ENCODE assay signal across 21 mouse cellular contexts in genomic region chr14:46839326-46839725, GRCm38 (mm10).
"Had no signal": no experiment of that assay in that cellular context is flagged by ENCODE, and none has a peak within 500 bp of the region (broad histone marks: within the 10 kb centered on the region; RNA-seq: fewer than 3 reads in every experiment).

No protein-coding gene starts in this region.

- H3K4me2 ChIP-seq: limb, embryonic 13.5 days; liver, embryonic 12.5 days; liver, embryonic 15.5 days; midbrain, embryonic 13.5 days; neural tube, embryonic 13.5 days; stomach, embryonic 15.5 days had no signal

- H3K4me1 ChIP-seq: limb, embryonic 10.5 days; limb, embryonic 13.5 days; midbrain, embryonic 13.5 days; neural tube, embryonic 13.5 days had no signal

- H3K27me3 ChIP-seq: limb, embryonic 13.5 days; liver, embryonic 12.5 days; liver, embryonic 15.5 days; midbrain, embryonic 13.5 days; neural tube, embryonic 13.5 days; stomach, embryonic 15.5 days had no signal

- DNase-seq: kidney, adult 2 months; kidney, postnatal 25 days; layer of hippocampus, adult 9-11 months; liver; retina, postnatal 1 day; right cerebral cortex, postnatal 25 days; spleen, adult 18-20 months; thymus, postnatal 25 days had no signal

- H3K4me3 ChIP-seq: layer of hippocampus, adult 2 months; limb, embryonic 10.5 days; limb, embryonic 13.5 days; liver, embryonic 12.5 days; liver, embryonic 15.5 days; midbrain, embryonic 13.5 days; myocyte; neural tube, embryonic 13.5 days; stomach, embryonic 15.5 days had no signal

- H3K9ac ChIP-seq: limb, embryonic 13.5 days; liver, embryonic 12.5 days; liver, embryonic 15.5 days; midbrain, embryonic 13.5 days; neural tube, embryonic 13.5 days; stomach, embryonic 15.5 days had no signal

- H3K27ac ChIP-seq: kidney, postnatal 0 days; layer of hippocampus, adult 2 months; limb, embryonic 10.5 days; limb, embryonic 13.5 days; liver, embryonic 12.5 days; liver, embryonic 15.5 days; macrophage; midbrain, embryonic 13.5 days; neural tube, embryonic 13.5 days; stomach, embryonic 15.5 days had no signal

- ATAC-seq: intestine, postnatal 0 days; liver, embryonic 12.5 days; midbrain, embryonic 13.5 days; midbrain, embryonic 16.5 days had no signal

- H3K9me3 ChIP-seq: limb, embryonic 10.5 days; limb, embryonic 13.5 days; liver, embryonic 12.5 days; liver, embryonic 15.5 days; midbrain, embryonic 13.5 days; neural tube, embryonic 13.5 days; stomach, embryonic 15.5 days had no signal
